Mouse (Mus musculus): ENCODE data around the gene Fam102a. TPM values are rescaled to one million over a fixed set of nuclear protein-coding genes. Genes with fewer than 3 reads are reported as not detected.

Fam102a gene
- polyA plus RNA-seq, 1 experiment from 2014 or later = 12.6 TPM

- Histone ChIP-seq H3K36me3 (no peaks in the 10 kb centered on the region), H3K27me3 (no peaks in the 10 kb centered on the region), H3K27ac (peak overlapping the region; percentile 31; the same call in 1 of the 2 replicates), H3K4me2 (no peak overlapping the region), H3K9ac (no peak overlapping the region), H3K4me1 (peaks cover 18% of the 10 kb centered on the region), H3K9me3 (peaks cover 5% of the 10 kb centered on the region; the same call in 1 of the 2 replicates), H3K4me3 (no peak overlapping the region)
- WGBS = 58% methylated on average over 5 of the region's 5 CpGs
- ATAC-seq (ENCODE audit: borderline replicate concordance, extremely low read depth, low FRiP score, low TSS enrichment) = no peak
These were observed 34.7 kb upstream of the Fam102a start for GRCm38 (mm10) chr2:32500461-32500860.

GRCm38 (mm10) chr2:32501754-32502324 lies 33.3 kb upstream of the Fam102a start:
- no peak for ATAC-seq (ENCODE audit: borderline replicate concordance, extremely low read depth, low FRiP score, low TSS enrichment)
- peaks cover 20% of the 10 kb centered on the region for H3K4me1 ChIP-seq
- no peaks in the 10 kb centered on the region for H3K27me3 ChIP-seq
- H3K27ac ChIP-seq = no peak overlapping the region
- no peaks in the 10 kb centered on the region for H3K36me3 ChIP-seq
- no peak overlapping the region for H3K9ac ChIP-seq
- no peak overlapping the region for H3K4me3 ChIP-seq
- peaks cover 5% of the 10 kb centered on the region; the same call in 1 of the 2 replicates for H3K9me3 ChIP-seq
- no peak overlapping the region for H3K4me2 ChIP-seq
- WGBS = 50% methylated on average over 5 of the region's 5 CpGs

GRCm38 (mm10) chr2:32502843-32503242 lies 32.3 kb upstream of the Fam102a start:
- Histone ChIP-seq H3K4me3 (no peak overlapping the region), H3K36me3 (no peaks in the 10 kb centered on the region), H3K4me1 (peaks cover 30% of the 10 kb centered on the region), H3K4me2 (no peak overlapping the region), H3K9me3 (peaks cover 5% of the 10 kb centered on the region; the same call in 1 of the 2 replicates), H3K27ac (peak overlapping the region; percentile 77), H3K27me3 (no peaks in the 10 kb centered on the region), H3K9ac (no peak overlapping the region)
- no peak for ATAC-seq (ENCODE audit: borderline replicate concordance, extremely low read depth, low FRiP score, low TSS enrichment)
- 76% methylated on average over 12 of the region's 12 CpGs for WGBS

GRCm38 (mm10) chr2:32503588-32503987 lies 31.5 kb upstream of the Fam102a start:
- 22% methylated on average over 3 of the region's 3 CpGs for WGBS
- H3K9me3 ChIP-seq = 0 out of 2 replicates have a peak, but pooled peaks cover 2% of the 10 kb centered on the region
- ATAC-seq (ENCODE audit: borderline replicate concordance, extremely low read depth, low FRiP score, low TSS enrichment) = no peak
- H3K27me3 ChIP-seq = no peaks in the 10 kb centered on the region
- peak overlapping the region; percentile 77 for H3K27ac ChIP-seq
- no peaks in the 10 kb centered on the region for H3K36me3 ChIP-seq
- H3K4me1 ChIP-seq = peaks cover 33% of the 10 kb centered on the region
- no peak overlapping the region for H3K4me2 ChIP-seq
- no peak overlapping the region for H3K4me3 ChIP-seq
- H3K9ac ChIP-seq = no peak overlapping the region

- H3K4me3 ChIP-seq = no peak overlapping the region
- no peaks in the 10 kb centered on the region for H3K27me3 ChIP-seq
- no peaks in the 10 kb centered on the region for H3K9me3 ChIP-seq
- no peak overlapping the region for H3K27ac ChIP-seq
- peaks cover 49% of the 10 kb centered on the region for H3K4me1 ChIP-seq
- H3K4me2 ChIP-seq = no peak overlapping the region
- 98% methylated on average over 2 of the region's 2 CpGs for WGBS
- no peaks in the 10 kb centered on the region for H3K36me3 ChIP-seq
- ATAC-seq (ENCODE audit: borderline replicate concordance, extremely low read depth, low FRiP score, low TSS enrichment) = no peak
- no peak overlapping the region for H3K9ac ChIP-seq
These were observed 29.6 kb upstream of the Fam102a start for GRCm38 (mm10) chr2:32505536-32505935.

- H3K9ac ChIP-seq = no peak overlapping the region
- peak overlapping the region; percentile 58 for H3K27ac ChIP-seq
- peaks cover 43% of the 10 kb centered on the region for H3K4me1 ChIP-seq
- no peaks in the 10 kb centered on the region for H3K27me3 ChIP-seq
- H3K36me3 ChIP-seq = no peaks in the 10 kb centered on the region
- 40% methylated on average over 22 of the region's 22 CpGs for WGBS
- H3K4me2 ChIP-seq = no peak overlapping the region
- no peaks in the 10 kb centered on the region for H3K9me3 ChIP-seq
- H3K4me3 ChIP-seq = no peak overlapping the region
- ATAC-seq (ENCODE audit: borderline replicate concordance, extremely low read depth, low FRiP score, low TSS enrichment) = peak; percentile 24; the same call in 1 of the 2 replicates
These were observed 28.2 kb upstream of the Fam102a start for GRCm38 (mm10) chr2:32506673-32507668.

GRCm38 (mm10) chr2:32507906-32508305 lies 27.2 kb upstream of the Fam102a start:
- peak overlapping the region; percentile 58 for H3K27ac ChIP-seq
- ATAC-seq (ENCODE audit: borderline replicate concordance, extremely low read depth, low FRiP score, low TSS enrichment) = no peak
- H3K4me1 ChIP-seq = peaks cover 41% of the 10 kb centered on the region
- H3K4me2 ChIP-seq = 0 out of 2 replicates have a peak overlapping the region, but pooled peaks have one; percentile 2
- H3K9ac ChIP-seq = no peak overlapping the region
- WGBS = 40% methylated on average over 9 of the region's 9 CpGs
- H3K4me3 ChIP-seq = no peak overlapping the region
- no peaks in the 10 kb centered on the region for H3K36me3 ChIP-seq
- H3K27me3 ChIP-seq = no peaks in the 10 kb centered on the region
- no peaks in the 10 kb centered on the region for H3K9me3 ChIP-seq

- Histone ChIP-seq H3K4me2 (no peak overlapping the region), H3K27ac (peak overlapping the region; percentile 75), H3K4me1 (peaks cover 34% of the 10 kb centered on the region), H3K9ac (no peak overlapping the region), H3K4me3 (no peak overlapping the region), H3K36me3 (no peaks in the 10 kb centered on the region), H3K27me3 (no peaks in the 10 kb centered on the region), H3K9me3 (no peaks in the 10 kb centered on the region)
- whole genome bisulfite sequencing = 13% methylated on average over 4 of the region's 4 CpGs
- ATAC-seq (ENCODE audit: borderline replicate concordance, extremely low read depth, low FRiP score, low TSS enrichment) = 0 out of 2 replicates have a peak, but pooled peaks have one; percentile 5
These were observed 25.8 kb upstream of the Fam102a start for GRCm38 (mm10) chr2:32509287-32509686.

- WGBS = 31% methylated on average over 8 of the region's 8 CpGs
- ATAC-seq (ENCODE audit: borderline replicate concordance, extremely low read depth, low FRiP score, low TSS enrichment) = 0 out of 2 replicates have a peak, but pooled peaks have one; percentile 17
- no peaks in the 10 kb centered on the region for H3K27me3 ChIP-seq
- H3K36me3 ChIP-seq = no peaks in the 10 kb centered on the region
- H3K4me1 ChIP-seq = peaks cover 39% of the 10 kb centered on the region
- H3K4me3 ChIP-seq = no peak overlapping the region
- no peak overlapping the region for H3K9ac ChIP-seq
- H3K9me3 ChIP-seq = no peaks in the 10 kb centered on the region
- peak overlapping the region; percentile 75 for H3K27ac ChIP-seq
- no peak overlapping the region for H3K4me2 ChIP-seq
These were observed 25.2 kb upstream of the Fam102a start for GRCm38 (mm10) chr2:32509896-32510295.

- Histone ChIP-seq H3K4me3 (no peak overlapping the region), H3K9me3 (no peaks in the 10 kb centered on the region), H3K27me3 (no peaks in the 10 kb centered on the region), H3K4me1 (peaks cover 29% of the 10 kb centered on the region), H3K36me3 (no peaks in the 10 kb centered on the region), H3K4me2 (no peak overlapping the region), H3K9ac (no peak overlapping the region), H3K27ac (no peak overlapping the region)
- WGBS = 70% methylated on average over 7 of the region's 7 CpGs
- no peak for ATAC-seq (ENCODE audit: borderline replicate concordance, extremely low read depth, low FRiP score, low TSS enrichment)
These were observed 22.5 kb upstream of the Fam102a start for GRCm38 (mm10) chr2:32512592-32512991.

- H3K4me3 ChIP-seq = no peak overlapping the region
- peak overlapping the region; percentile 48 for H3K27ac ChIP-seq
- H3K4me2 ChIP-seq = no peak overlapping the region
- ATAC-seq (ENCODE audit: borderline replicate concordance, extremely low read depth, low FRiP score, low TSS enrichment) = peak; percentile 77
- no peak overlapping the region for H3K9ac ChIP-seq
- H3K9me3 ChIP-seq = no peaks in the 10 kb centered on the region
- WGBS = 29% methylated on average over 6 of the region's 6 CpGs
- peaks cover 19% of the 10 kb centered on the region for H3K4me1 ChIP-seq
- H3K36me3 ChIP-seq = no peaks in the 10 kb centered on the region
- H3K27me3 ChIP-seq = no peaks in the 10 kb centered on the region
These were observed 20.8 kb upstream of the Fam102a start for GRCm38 (mm10) chr2:32514335-32514734.
